Mouse (Mus musculus) ovary, adult 2 months (tissue): ENCODE results near the gene Olfr1377. TPM values are rescaled to one million over a fixed set of nuclear protein-coding genes. Genes with fewer than 3 reads are reported as not detected.

ENCODE experiments used
- polyA plus RNA-seq: library from polyadenylated mRNA; depleted of rRNA; stranded (reverse); fragments of >200 nt; gene quantifications from 2 replicates; pipeline ENCODE4 v1.2.3, GENCODE M21; 2012; rRNA removed

Olfr1377 gene
- not detected in 2 replicates for polyA plus RNA-seq

GRCm38 (mm10) chr11:50981667-50982066 is at the start of gene Olfr1377:
Olfr1377 (plus strand) TSS chr11:50981967.

GRCm38 (mm10) chr11:50943506-50943905 is 38.3 kb upstream of the Olfr1377 start, which contains the start of gene 4933414I15Rik:
4933414I15Rik (minus strand) TSS chr11:50943765.

GRCm38 (mm10) chr11:50953665-50954064 is 28.1 kb upstream of the Olfr1377 start, which contains the start of gene Prop1:
Prop1 (minus strand) TSS chr11:50953765.

GRCm38 (mm10) chr11:50966230-50966629 is 15.5 kb upstream of the Olfr1377 start, which contains the start of gene Olfr1378:
Olfr1378 (plus strand) TSS chr11:50966530.

GRCm38 (mm10) chr11:51003296-51003695 is 21.5 kb downstream of the Olfr1377 start, which contains the start of gene Olfr51:
Olfr51 (plus strand) TSS chr11:51003596.

GRCm38 (mm10) chr11:51013936-51014335 is 32.2 kb downstream of the Olfr1377 start, which contains the start of gene Olfr54:
Olfr54 (plus strand) TSS chr11:51014236.

Other genes with a start within 250 kb of the Olfr1377 start
- 2.5 and 3.9 TPM in 2 replicates for gene Zfp354c, start 154.2 kb upstream of the Olfr1377 start, polyA plus RNA-seq
- 0.33 and 0.41 TPM in 2 replicates for gene Zfp879, start 140.4 kb upstream of the Olfr1377 start, polyA plus RNA-seq
- 0.10 TPM in 1 of 2 replicates, not detected in the other for gene Grm6, start 131.3 kb upstream of the Olfr1377 start, polyA plus RNA-seq
- 0.96 and 1.4 TPM in 2 replicates for gene Zfp454, start 94.3 kb upstream of the Olfr1377 start, polyA plus RNA-seq
- gene Zfp2, start 65.8 kb upstream of the Olfr1377 start, polyA plus RNA-seq = 1.9 and 2.1 TPM in 2 replicates
- gene Zfp354b, start 50.3 kb upstream of the Olfr1377 start, polyA plus RNA-seq = 0.13 and 0.14 TPM in 2 replicates
- gene 4933414I15Rik, start 38.2 kb upstream of the Olfr1377 start, polyA plus RNA-seq = not detected in 2 replicates
- gene Prop1, start 28.2 kb upstream of the Olfr1377 start, polyA plus RNA-seq = 0.25 and 1.1 TPM in 2 replicates
- gene Olfr1378, start 15.4 kb upstream of the Olfr1377 start, polyA plus RNA-seq = not detected in 2 replicates
- gene Olfr51, start 21.6 kb downstream of the Olfr1377 start, polyA plus RNA-seq = not detected in 2 replicates
- not detected in 2 replicates for gene Olfr54, start 32.3 kb downstream of the Olfr1377 start, polyA plus RNA-seq
- gene Olfr1375, start 66.1 kb downstream of the Olfr1377 start, polyA plus RNA-seq = not detected in 2 replicates
- 3.1 and 3.9 TPM in 2 replicates for gene Zfp354a, start 77.3 kb downstream of the Olfr1377 start, polyA plus RNA-seq
- not detected in 2 replicates for gene Gm12569, start 238.5 kb downstream of the Olfr1377 start, polyA plus RNA-seq